33 mouse cellular contexts compared by ENCODE assay signal in the genomic region with DNA sequence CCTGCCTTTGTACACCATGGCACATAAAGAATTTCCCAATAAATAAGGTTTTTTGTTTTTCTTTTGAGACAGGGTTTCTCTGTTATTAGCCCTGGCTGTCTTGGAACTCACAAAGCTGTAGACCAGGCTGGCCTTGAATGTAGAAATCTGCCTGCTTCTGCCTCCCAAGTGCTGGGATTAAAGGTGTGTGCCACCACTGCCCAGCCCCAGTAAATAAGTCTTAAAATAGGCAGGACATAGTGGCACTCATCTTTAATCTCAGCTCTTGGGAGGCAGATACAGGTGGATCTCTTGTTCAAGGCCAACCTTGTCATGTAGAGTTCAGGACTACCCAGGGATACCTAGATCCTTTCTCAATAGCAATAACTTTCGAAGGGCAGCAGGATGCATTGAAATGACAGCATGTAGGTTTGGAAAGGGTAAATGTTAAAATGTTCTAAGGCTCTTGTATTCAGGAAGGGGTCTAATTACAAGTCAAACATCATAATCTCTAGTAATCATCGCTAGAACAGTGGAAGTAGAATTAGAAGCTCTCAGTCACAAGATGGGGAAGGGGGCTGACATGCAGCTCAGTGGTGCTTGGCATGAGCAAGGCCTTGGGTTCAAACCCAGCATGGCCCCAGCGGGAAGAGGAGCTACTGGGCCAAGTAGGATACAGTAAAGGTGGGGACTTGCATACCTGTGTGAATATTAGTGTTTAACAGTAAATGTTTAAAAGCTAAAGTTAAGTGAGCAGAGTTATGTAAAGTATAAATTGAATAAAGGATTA. TPM values are rescaled to one million over a fixed set of nuclear protein-coding genes. Genes with fewer than 3 reads are reported as not detected.
A peak's percentile ranks its signal among the peaks of the same experiment; 100 is the strongest.
DNase-seq lines count a peak whose midpoint lies in the region; ATAC-seq and TF ChIP-seq lines count a peak whose summit lies in the region.
"Had no signal": no experiment of that assay in that cellular context is flagged by ENCODE, and none has a peak within 500 bp of the region (broad histone marks: within the 10 kb centered on the region; RNA-seq: fewer than 3 reads in every experiment).

No protein-coding gene starts in this region.

- no peak overlapping the region for H3K4me2 ChIP-seq in lung, embryonic 15.5 days
- H3K4me2 ChIP-seq: heart, embryonic 11.5 days; hindbrain, embryonic 13.5 days; intestine, embryonic 15.5 days had no signal

- H3K27me3 ChIP-seq in lung, embryonic 15.5 days = no peaks in the 10 kb centered on the region
- H3K27me3 ChIP-seq in MEL (ENCODE audit: control insufficient read depth in 1 of 2, insufficient read depth in 2 of 2, low read length in 2 of 2) = no peaks in the 10 kb centered on the region
- H3K27me3 ChIP-seq: hindbrain, embryonic 13.5 days; intestine, embryonic 15.5 days had no signal

- no peak for TF ChIP-seq EP300 in MEL (IDR thresholded peaks at IDR 0.05; ENCODE audit: low read depth in 1 of 2, low read length in 2 of 2)

- H3K36me3 ChIP-seq in lung, embryonic 15.5 days = peaks cover 30% of the 10 kb centered on the region
- peaks cover 11 to 18% of the 10 kb centered on the region in 2 experiments for H3K36me3 ChIP-seq in MEL (ENCODE audit: control insufficient read depth in 1 of 2, insufficient read depth in 2 of 2, low read length in 2 of 2)

- intact Hi-C loops in heart, postnatal 36 days (cut with DNase I) = loop anchor here (1.0 to 10.0 kb wide), 4 partner anchors 408 to 1111 kb away; a partner anchor contains a TSS
- intact Hi-C loops in gastrocnemius, postnatal 14 days (cut with DNase I; ENCODE audit: low total_unique reads) = no loop called here

- H3K4me1 ChIP-seq in lung, embryonic 15.5 days = peaks cover 17% of the 10 kb centered on the region
- H3K4me1 ChIP-seq in MEL (ENCODE audit: control insufficient read depth in 1 of 2, insufficient read depth in 2 of 2, low read length in 2 of 2) = peaks cover 0 to 7% of the 10 kb centered on the region in 2 experiments; a peak in 3 of 4 replicates

- TF ChIP-seq POLR2A in MEL (IDR thresholded peaks at IDR 0.05; ENCODE audit: control insufficient read depth in 1 of 2, insufficient read depth in 1 of 2, low read depth in 1 of 2, low read length in 2 of 2, poor library complexity in 1 of 2) = peak in 1 of 2 experiments; percentile 47; a peak in 1 of 4 replicates

- peaks cover 22% of the 10 kb centered on the region for H3K79me2 ChIP-seq in MEL (ENCODE audit: control insufficient read depth, insufficient read depth, low read length, poor library complexity)

- H3K27ac ChIP-seq in lung, embryonic 15.5 days = peak overlapping the region; percentile 11; the same call in 1 of the 2 replicates
- H3K27ac ChIP-seq in MEL (ENCODE audit: control insufficient read depth, low read depth, low read length) = no peak overlapping the region
- H3K27ac ChIP-seq: hindbrain, embryonic 10.5 days; hindbrain, embryonic 13.5 days; intestine, embryonic 15.5 days had no signal

- peak; percentile 74 for DNase-seq in heart, adult 11 months
- no peak for DNase-seq in heart, postnatal 36 days
- DNase-seq in lung, postnatal 25 days (ENCODE audit: low spot score) = no peak
- DNase-seq in MEL (ENCODE audit: low read depth, low spot score) = peak; percentile 57
- DNase-seq in gastrocnemius, postnatal 14 days = no peak
- no peak for DNase-seq in spleen, postnatal 10 days (ENCODE audit: low spot score in 2 of 2)
- DNase-seq: adrenal gland, adult 8-10 months; adrenal gland, postnatal 25 days; cerebellum, adult 11-12 months; cerebellum, adult 8-10 months; cerebellum, postnatal 36 days; embryo, embryonic 11 days; forebrain, postnatal 0 days; gastrocnemius, postnatal 36 days had no signal

- H3K4me3 ChIP-seq in lung, embryonic 15.5 days = no peak overlapping the region
- H3K4me3 ChIP-seq in MEL (ENCODE audit: control insufficient read depth in 1 of 2, insufficient read depth in 1 of 2, low read depth in 2 of 2, low read length in 2 of 2) = no peak overlapping the region
- H3K4me3 ChIP-seq: hindbrain, embryonic 10.5 days; hindbrain, embryonic 13.5 days; intestine, embryonic 15.5 days had no signal

- H3K9ac ChIP-seq in lung, embryonic 15.5 days = no peak overlapping the region
- H3K9ac ChIP-seq in MEL (ENCODE audit: control insufficient read depth, low read depth, low read length, poor library complexity, severe bottlenecking) = no peak overlapping the region
- H3K9ac ChIP-seq: forebrain, postnatal 0 days; hindbrain, embryonic 13.5 days; intestine, embryonic 15.5 days had no signal

- H3K9me3 ChIP-seq in lung, embryonic 15.5 days = no peaks in the 10 kb centered on the region
- no peaks in the 10 kb centered on the region for H3K9me3 ChIP-seq in MEL (replicated peaks; ENCODE audit: insufficient read depth, low read length)
- H3K9me3 ChIP-seq: hindbrain, embryonic 10.5 days; hindbrain, embryonic 13.5 days; intestine, embryonic 15.5 days had no signal

- 67% methylated on average over 3 of the region's 3 CpGs for WGBS in lung, embryonic 15.5 days

- ATAC-seq in lung, embryonic 15.5 days (ENCODE audit: borderline replicate concordance, extremely low read depth, low FRiP score, low TSS enrichment) = no peak
- ATAC-seq: activated CD4-positive, CD25-positive, alpha-beta regulatory T cell, adult 4 months; forebrain, embryonic 14.5 days; forebrain, postnatal 0 days; hindbrain, embryonic 16.5 days; intestine, embryonic 15.5 days had no signal

- no peak for TF ChIP-seq CTCF in MEL (IDR thresholded peaks at IDR 0.05 in 2 of 3, conservative IDR thresholded peaks at IDR 0.05 in 1 of 3; ENCODE audit: control insufficient read depth in 1 of 3, insufficient read depth in 1 of 3, low read depth in 2 of 3, low read length in 3 of 3, poor library complexity in 1 of 3, severe bottlenecking in 1 of 3)

- no peak for TF ChIP-seq RAD21 in MEL (IDR thresholded peaks at IDR 0.05; ENCODE audit: low read depth, low read length)

TF ChIP-seq in MEL, 35 proteins besides CTCF, POLR2A, EP300 and RAD21:
- TF ChIP-seq CHD2 (IDR thresholded peaks at IDR 0.05; ENCODE audit: low read length) (peak; percentile 4; the same call in 1 of the 2 replicates), POLR2AphosphoS2 (IDR thresholded peaks at IDR 0.05; ENCODE audit: low read length) (peak; percentile 85), MYB (IDR thresholded peaks at IDR 0.05; ENCODE audit: low read depth, low read length) (peak; percentile 37; the same call in 1 of the 2 replicates), NELFE (IDR thresholded peaks at IDR 0.05; ENCODE audit: low read depth, low read length) (peak; percentile 29; the same call in 1 of the 2 replicates), GABPA (IDR thresholded peaks at IDR 0.05; ENCODE audit: low read depth, low read length) (no peak), ZMIZ1 (IDR thresholded peaks at IDR 0.05; ENCODE audit: low read depth, low read length) (peak; percentile 27; the same call in 1 of the 2 replicates)
TF ChIP-seq in MEL: peak in this region for 5.

RNA-seq across cellular contexts. Expression of a gene that starts 4.7 kb away (rescaled TPM):
- total RNA-seq in heart, postnatal 36 days (2021) = 100 to 1,000 TPM; 587 to 604 TPM
- polyA plus RNA-seq in lung, embryonic 15.5 days (2015; fragmentation: Nextera tagmentation; extraction: Ambion mirVana) = 1,583 and 1,678 TPM in 2 replicates
- 2,301 and 2,623 TPM in 2 replicates for total RNA-seq in MEL (2012; rRNA removed)
- polyA plus RNA-seq in MEL (2012; ENCODE audit: insufficient read depth in 1 of 2, insufficient read length in 2 of 2, low read depth in 1 of 2, low replicate concordance in 2 of 2, missing spikeins in 1 of 2) = 1,000 to 10,000 TPM; 1,104 to 4,601 TPM
- total RNA-seq in gastrocnemius, postnatal 14 days (2021) = 100 to 1,000 TPM; 731 to 785 TPM

RNA-seq across cellular contexts. Expression of a gene that starts 15.4 kb away (rescaled TPM):
- not detected for total RNA-seq in heart, postnatal 36 days (2021)
- not detected in 2 replicates for polyA plus RNA-seq in lung, embryonic 15.5 days (2015; fragmentation: Nextera tagmentation; extraction: Ambion mirVana)
- total RNA-seq in MEL (2012; rRNA removed) = not detected in 2 replicates
- polyA plus RNA-seq in MEL (2012; ENCODE audit: insufficient read depth in 1 of 2, insufficient read length in 2 of 2, low read depth in 1 of 2, low replicate concordance in 2 of 2, missing spikeins in 1 of 2) = not detected
- total RNA-seq in gastrocnemius, postnatal 14 days (2021) = not detected
- total RNA-seq: adrenal gland, adult 8-10 months; adrenal gland, postnatal 25 days; forebrain, postnatal 0 days; gastrocnemius, adult 8-10 months; gastrocnemius, postnatal 36 days; granulocyte monocyte progenitor cell, adult 5-6 weeks; heart, adult 8-10 months; heart, postnatal 25 days had no signal
- polyA plus RNA-seq: activated CD4-positive, CD25-positive, alpha-beta regulatory T cell, adult 4 months; cortical plate, adult 2 months; embryonic facial prominence, embryonic 11.5 days; embryonic facial prominence, embryonic 14.5 days; forebrain, embryonic 11.5 days; forebrain, embryonic 14.5 days; forebrain, postnatal 0 days; frontal cortex, adult 2 months; heart, embryonic 11.5 days; heart, embryonic 14.5 days; heart, postnatal 0 days; hindbrain, embryonic 10.5 days; hindbrain, embryonic 13.5 days; hindbrain, embryonic 16.5 days; intestine, embryonic 15.5 days had no signal

Comparison
In these comparisons a context has a peak if more than half of its experiments do, and no peak if none do; other contexts are left out.
1. DNase-seq: peak in heart, adult 11 months (single experiment) and MEL (single experiment); none in heart, postnatal 36 days (0 of 2), lung, postnatal 25 days (single experiment), gastrocnemius, postnatal 14 days (single experiment) and spleen, postnatal 10 days (0 of 2).